Mouse (Mus musculus): ENCODE data around the gene Ppp1r3c.

Ppp1r3c gene

DNA sequence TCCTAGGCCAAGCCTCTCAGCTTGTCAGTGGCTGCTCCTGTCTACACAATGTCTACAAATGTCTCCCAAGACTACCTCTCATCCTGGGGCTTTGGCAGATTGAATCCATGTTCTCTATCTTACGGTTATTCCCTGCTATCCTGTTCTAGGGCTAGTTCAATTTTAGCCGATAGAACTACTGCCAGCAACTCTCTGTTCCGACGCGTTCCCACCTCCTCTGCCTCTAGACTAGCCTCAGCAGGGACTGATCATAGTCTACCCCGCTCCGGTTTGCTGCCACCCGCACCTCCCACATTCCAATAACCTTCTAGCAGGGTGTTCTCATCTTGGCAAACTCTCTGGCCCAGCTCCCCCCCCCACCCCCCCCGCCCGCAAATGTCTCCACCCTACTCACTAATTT is 20.9 kb downstream of the Ppp1r3c start:
- DNase-seq, result no peak

DNA sequence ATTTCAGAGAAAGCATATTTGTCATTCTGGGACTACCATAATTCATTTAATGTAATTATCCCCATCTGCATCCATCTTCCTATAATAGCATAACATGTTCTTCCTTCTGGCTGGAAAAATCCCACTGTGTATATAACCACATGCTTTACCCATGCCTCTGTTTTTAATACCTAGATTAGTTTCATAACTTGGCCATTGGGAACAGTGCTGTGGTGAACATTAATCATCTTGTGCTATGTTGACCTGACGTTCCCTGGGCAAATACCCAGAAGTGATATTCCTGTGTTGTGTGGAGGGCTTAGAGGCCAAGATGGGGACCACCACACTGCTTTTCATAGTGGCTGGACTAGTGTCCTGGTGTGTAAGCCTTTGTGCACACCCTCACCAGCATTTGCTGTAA is 22.0 kb downstream of the Ppp1r3c start:
- no peak for DNase-seq

DNA sequence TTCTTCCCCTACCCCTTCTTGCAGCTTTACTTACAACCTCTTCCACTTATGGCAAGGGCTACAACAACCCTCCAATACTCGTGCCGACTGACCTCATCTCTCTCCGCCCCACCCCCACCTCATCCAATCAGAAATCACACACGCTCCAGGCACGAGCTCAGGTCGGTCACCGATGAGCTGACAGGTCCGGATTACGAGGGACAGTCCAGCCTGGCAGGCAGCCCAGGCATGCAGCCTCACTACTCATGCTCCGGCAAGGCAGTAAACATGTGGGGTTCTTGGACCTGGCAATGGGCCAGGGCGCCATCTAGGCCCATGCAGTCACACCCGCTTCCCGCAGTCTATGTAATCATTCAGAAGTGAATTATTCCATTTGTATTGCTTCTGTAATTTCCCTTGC is 23.4 kb downstream of the Ppp1r3c start:
- DNase-seq, result no peak

DNA sequence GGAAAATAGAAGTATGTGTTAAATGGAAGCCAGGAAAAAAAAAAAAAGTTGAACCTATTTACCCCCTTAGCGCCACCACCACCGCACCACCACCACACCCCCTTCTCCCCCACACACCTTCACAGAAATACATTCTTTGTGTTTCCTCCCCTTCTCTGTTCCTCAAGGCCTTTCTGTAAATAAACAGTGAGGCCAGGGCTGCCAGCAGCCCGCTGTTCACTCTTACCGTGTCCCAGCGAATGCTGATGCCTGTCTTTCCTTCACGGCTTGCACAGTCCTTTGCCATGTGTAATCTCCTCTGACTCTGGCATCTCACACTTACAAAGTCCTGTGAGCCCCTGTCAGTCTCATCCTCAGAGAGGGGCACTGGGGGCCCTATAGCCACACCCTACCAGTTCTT is 30.3 kb downstream of the Ppp1r3c start:
- no peak for DNase-seq

DNA sequence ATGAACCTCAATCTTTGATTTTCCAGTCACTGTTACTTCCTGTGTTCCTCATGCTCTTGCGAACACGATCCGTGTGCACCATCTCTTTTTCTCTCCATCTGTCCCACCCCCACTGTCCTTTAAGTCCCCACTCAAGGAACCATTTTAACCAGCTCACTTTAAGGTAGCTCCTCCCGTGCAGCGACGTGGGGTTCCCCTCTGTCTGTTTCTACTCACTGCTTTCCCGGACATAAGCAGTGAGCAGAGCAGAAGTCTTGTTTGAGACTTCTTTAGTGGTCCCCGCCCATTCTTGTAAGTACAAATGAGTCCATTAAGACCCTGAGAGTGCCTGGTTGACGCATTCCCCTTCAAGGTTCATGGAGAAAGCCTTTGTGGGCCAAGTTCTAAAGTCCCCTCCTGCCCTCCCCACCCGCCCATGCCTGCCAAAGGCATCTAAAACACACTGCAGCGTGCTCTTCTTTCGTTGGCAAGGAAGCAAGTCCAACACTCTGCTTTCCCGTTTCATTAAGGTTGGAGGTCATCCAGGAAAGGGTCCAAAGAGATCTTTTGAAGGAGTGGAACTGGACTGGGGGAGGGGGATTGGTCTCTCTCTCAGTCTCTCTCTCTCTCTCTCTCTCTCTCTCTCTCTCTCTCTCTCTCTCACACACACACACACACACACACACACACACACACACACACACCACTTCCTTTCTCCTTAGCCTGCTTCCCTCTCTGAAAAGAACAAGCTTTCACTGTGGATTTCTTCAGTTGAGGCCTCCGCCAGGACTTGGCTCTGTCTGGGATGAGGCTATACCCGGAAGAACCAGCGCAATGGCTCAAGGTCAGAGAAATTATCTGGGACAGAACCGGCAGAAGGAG is 30.9 kb downstream of the Ppp1r3c start:
- no peak for DNase-seq

DNA sequence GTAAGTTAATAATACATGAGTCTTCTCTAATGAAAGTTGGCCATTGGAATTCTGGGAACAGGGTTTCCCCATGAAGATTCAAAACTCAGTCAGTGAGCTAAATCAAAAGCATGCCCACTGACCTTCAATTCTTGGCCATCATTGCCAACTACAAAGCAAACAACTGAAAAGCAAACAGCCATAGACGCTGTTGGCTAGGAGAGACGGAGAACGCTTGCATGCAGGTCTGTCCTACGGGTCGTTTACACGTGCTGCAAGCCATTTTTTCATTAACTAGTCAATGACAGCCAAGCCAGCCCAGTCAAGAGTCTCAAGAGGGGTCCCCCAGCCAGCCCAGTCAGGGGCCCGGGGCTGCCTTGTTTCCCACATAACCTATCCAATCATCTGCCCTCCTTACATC is 31.7 kb downstream of the Ppp1r3c start:
- no peak for DNase-seq

DNA sequence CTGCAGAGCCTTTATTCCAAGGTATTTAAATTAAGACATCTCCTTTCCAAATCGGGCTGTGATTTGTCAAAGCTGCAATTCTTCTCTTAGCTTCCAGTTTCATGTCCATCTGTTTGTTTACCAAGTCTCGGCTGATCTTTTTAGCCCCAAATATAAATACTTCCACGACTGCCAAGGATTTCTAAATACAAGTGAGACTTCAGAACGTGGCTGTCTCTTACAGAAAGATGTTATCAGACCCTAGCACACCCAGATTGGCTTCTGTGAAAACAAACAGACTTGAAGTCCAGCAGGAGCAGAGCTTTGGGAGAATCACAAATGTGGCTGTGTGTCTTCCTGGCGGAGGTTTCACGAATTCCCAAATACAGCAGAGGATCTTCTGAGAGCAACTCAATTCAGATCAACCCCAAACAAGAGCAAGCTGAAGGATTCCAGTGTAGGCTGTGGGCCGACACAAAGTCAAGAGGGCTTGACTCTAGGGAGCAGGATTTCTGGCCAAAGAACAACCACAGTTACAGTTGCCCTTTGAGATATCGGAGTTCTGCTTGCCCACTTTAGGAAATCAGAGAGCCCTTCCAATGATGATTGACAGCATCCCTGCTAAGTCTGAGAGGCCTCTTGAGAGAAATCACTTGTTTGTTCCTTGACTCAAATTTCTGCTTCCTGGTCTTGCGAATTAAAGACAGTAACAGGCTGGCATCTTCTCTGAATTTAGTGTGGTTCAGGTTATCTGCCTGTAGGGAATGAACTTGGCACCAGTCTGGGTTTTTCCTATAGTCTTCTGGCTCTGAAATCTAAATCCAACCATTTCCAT is 34.4 kb downstream of the Ppp1r3c start:
- no peak for DNase-seq

DNA sequence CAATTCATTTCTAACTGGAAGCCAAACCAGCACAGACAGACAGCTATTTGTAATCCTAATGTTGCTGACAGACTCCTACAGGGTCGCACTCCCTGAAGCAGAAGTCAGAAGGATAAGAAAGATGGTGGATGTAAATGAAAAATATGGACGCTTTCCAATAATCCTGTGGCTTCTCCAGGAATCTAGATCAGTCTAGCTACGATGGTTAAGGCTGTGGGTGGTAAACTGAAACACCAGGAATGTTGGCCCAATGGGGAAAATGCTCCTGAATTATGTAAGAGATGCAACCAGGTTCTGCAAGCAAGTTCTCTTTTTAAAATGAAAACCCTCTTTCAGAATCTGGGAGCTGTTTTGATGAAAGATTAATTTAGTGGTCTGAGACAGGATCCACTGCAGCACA is 35.1 kb downstream of the Ppp1r3c start:
- no peak for DNase-seq

DNA sequence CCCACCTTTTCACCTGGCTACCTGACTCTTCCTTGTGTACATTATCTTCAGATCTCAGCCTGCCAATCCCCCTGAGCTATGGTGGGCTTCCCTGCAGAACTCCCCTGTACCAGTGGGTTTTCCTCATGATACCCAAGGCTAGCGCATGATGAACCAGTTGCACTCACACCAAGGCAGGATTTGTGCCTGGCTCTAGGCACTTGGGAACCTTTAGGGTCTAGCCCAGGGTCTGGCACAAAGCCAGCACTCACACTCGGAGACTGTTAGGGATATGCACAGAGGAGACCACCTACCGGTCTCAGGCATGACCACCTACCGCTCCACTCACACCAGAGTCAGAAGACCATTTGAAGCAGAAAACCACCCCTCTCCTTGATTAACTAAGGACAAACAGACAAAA is 35.5 kb downstream of the Ppp1r3c start:
- DNase-seq, result no peak

DNA sequence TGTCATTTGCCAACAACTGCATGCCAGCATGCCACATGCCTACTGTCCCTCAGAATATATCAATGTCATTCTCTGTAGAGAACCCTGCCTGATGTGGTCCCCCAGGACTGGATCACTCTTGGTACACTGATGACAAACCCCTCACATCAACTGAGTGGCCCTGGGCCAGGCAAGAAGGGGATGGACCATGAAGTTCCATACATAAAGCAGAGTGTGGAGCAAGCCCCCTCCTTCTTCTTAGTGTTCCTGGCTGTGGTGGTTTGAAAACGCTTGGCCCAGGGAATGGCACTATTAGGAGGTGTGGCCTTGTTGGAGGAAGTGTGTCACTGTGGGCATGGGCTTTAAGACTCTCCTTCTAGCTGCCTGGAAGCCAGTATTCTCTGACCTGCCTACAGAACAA is 37.3 kb downstream of the Ppp1r3c start:
- DNase-seq, result no peak

DNA sequence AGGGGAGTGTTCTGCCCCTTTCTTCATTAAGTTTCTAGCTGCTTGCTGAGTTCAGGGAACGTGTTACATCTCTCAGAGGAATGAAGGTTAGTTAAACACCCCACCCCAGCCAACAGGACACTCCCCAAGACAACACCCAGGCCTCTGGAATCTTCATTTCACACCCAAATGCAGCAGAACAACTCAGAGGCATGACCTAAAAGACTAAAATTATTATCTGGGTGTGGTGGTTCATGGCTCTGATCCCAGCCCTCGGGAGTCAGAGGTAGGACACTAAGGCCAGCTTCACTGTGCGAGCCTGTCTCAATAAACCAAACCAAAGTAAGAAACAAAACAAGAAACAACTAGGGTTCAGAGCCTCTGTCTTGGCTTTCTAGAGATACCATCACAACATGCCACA is 38.3 kb downstream of the Ppp1r3c start:
- no peak for DNase-seq

DNA sequence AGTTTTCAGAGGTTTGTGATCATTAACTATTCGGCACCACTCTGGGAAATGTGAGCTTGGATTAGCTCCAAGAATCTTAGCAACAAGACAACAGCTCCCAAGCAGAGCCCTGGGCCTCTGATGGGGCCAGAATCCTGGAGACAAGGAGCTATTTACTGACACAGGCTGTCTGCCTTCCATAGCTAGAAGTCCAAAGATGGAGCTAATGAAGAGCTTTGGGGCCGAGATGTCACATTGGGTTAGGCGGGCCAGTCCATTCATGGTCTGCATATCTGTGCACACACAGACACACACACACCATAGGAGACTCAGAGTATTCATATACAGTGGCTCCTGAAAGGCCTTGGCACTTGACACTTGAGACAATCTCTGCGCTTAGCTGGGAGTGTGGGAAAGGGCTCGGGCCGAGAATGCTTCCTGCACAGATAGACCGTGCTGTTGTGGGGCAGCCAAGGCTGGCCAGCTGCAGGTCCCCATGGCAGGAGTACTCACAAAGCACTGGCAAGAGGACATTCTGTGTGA is 39.8 kb downstream of the Ppp1r3c start:
- no peak for DNase-seq

DNA sequence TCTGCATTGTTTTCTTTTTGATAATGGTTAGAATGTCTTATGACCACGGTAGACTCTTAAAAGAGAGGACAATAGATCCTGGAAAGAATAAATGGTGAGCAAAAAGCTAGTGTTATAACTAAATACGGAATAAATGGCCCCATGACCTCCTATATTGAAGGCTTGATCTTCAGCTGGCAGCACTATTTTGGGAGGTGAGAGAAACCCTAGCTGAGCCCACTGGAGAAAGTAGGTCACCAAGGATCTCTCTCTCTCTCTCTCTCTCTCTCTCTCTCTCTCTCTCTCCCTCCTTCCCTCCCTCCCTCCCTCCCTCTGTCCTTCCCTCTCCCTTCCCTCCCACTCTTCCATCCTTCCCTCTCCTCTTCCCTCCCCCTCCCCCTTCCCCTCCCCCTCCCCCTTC is 42.9 kb downstream of the Ppp1r3c start:
- DNase-seq, result no peak

DNA sequence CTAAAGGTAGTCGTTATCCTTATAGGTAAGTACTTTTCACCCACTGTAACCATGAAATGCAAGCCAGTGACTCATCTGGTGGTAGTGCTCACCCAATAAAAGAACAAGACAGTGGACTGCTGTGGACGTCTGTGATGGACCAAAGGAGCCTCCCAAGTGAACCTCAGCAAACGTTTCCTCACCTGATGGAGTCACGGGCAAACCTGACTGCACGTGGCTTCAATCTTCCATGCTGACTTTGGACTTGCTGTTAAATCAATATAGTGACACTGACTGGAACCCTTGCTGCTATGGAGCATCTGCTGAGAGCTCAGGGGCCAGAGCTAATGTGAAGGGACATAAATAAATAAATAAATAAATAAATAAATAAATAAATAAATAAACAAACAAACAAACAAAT is 44.5 kb downstream of the Ppp1r3c start:
- DNase-seq, result no peak

DNA sequence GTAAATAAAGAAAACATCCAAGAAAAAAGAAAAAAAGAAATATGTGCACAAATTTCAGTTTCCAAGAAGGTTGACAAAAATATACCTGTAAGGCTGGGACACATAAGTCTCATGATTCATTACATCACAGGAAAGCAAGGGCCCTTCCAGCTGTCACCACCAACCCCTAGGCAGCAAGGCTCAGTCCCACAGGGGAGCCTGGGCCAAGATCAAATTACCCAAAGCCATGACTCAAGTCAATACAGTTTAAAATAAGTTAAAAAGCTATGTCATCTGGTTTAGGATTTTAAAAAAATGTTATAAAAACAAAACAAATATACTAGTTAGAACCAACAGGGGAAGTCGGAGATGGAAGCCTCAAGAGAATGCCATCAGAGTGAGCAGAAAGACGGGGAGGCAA is 45.2 kb downstream of the Ppp1r3c start:
- DNase-seq, result no peak

DNA sequence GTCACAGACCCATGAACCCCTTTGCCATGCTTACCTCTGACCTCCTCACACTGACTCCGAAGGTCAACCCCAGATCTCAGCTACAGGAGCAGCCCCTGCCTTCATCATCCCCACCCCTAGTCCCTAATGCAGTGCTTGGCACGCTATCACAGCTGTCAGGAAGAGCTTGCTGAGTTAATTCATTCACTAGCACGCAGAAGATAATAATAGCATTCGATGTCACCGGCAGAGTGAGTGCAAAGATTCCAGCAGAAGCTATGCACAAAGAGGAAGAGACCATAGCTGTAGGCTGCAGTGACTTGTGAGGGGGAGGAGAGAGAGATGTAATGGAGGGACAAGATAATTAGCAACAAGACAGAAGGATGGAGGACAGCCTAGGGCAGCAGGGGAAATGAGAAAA is 47.2 kb downstream of the Ppp1r3c start:
- DNase-seq, result no peak

DNA sequence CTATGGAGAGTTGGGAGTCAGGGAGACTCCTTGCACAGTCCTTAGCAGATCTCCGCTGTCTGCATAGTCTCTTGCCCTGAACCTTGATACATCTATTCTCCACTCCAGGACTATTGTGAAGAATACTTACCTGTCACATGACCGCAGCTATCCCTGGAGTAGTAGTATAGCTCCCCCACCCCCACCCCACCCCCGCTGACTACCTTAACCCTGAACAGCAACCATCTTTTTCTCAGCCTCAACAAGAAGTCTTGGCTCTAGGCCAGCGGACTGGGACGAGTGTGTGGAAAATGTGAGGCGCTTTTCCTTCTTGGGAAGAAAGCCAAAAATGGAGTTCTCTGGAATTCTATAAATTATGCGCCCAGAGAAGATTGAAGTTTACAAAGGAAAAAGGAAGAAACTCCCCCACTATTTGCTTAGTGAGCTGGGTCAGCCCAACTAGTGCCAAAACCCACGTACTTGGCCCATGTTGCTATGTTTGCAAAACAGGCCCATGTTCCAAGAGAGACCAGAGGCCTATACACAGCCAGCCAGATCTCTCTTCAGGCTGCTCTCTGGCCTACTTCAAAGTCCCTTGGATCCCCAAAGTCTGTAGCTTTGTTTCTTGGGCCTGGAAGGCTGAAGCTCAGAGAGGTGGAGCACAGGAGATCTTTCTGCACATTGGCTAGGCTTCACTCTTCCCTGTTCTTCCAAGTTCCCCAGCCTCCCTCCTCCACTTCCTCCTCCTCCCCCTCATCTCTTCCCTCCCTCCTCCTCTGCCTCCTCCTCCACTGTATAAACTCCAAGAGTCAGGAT is 48.4 kb downstream of the Ppp1r3c start:
- DNase-seq, result no peak

DNA sequence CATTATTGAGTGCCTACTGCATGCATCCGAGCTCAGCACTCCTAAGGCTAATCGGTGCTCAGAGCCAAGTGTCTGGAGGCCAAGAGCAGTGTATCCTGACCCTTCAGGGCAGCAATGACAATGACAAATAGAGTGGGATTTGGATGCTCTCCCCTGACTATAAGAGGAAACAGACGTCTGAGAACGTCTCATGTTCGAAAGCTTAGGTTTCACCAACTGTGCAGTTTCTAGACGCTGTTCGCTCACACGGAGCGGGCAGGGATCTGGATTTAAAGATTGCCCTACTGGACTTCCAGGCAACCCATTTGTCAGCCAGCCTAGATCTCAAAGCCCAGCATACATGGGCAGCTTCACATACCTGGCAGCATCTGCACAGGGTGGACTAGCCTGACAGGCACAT is 49.4 kb downstream of the Ppp1r3c start:
- DNase-seq, result no peak

DNA sequence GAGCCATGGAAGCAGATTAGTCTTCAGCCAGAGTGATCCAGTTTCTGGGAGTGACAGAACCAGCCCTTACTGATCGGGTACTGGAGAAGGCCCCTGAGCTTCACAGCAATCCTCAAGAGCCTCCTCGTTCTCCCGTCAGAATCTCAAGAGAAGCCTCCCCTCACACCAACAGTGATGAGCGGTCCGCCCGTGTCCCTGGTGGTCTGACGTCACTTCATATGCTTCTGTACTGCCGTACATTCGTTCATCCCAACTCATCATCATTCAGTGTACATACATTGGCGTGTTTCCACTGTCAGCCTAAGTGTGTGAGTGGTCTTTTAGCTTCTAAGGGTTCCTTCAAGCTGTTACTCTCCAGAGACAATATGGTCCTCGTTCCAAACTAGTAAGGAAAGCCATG is 50.4 kb downstream of the Ppp1r3c start:
- DNase-seq, result no peak

DNA sequence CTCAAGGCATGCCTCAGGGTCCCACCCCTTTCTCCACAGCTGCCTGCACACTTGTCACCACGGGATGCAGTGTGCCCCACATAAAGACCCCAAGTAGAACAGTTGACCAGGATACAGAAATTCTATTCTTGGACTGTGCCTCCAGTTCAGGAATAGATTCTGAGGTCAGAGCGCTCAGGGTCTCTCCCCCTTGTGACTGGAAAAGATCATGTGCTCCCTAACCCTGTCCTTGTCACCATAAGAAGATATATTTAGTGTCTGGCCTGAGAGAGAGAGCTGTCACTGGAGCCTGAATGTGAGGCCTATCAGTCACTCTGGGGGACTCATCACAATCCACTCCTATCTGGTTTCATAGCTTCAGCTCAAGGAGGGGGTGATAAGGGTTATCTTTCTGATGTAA is 53.9 kb downstream of the Ppp1r3c start:
- no peak for DNase-seq
